Mouse (Mus musculus): ENCODE results near the gene Tm9sf4. TPM values are rescaled to one million over a fixed set of nuclear protein-coding genes. Genes with fewer than 3 reads are reported as not detected.

Gene Tm9sf4
- polyA plus RNA-seq, 1 experiment from 2014 or later = 99.4 TPM

DNA sequence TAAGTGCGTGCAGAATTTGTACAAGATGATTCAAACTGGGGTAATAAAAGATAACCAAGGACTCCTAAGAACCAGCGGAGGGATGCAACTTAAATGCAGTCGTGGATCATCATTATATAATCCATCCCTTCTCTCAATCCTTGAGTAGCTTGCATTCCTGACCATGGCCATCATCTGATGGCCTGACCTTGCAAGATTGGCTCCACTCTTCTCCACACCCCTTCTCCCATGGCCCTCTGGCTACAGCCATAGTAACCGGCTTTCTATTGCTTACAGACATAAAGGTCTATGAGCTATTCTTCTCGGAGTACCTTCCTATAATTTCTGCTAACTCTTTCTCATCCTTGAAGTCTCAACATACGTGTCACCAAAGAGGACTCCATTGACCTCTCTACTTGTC, 81.1 kb downstream of the Tm9sf4 start:
- Histone ChIP-seq H3K27ac (ENCODE audit: low read depth, low read length) (no peak overlapping the region), H3K9ac (ENCODE audit: low read depth, low read length) (peak overlapping the region; percentile 91), H3K4me2 (replicated peaks; ENCODE audit: low read depth, low read length) (peak overlapping the region; percentile 91), H3K36me3 (ENCODE audit: control insufficient read depth, insufficient read depth, low read length) (peaks cover 27% of the 10 kb centered on the region), H3K4me1 (ENCODE audit: control insufficient read depth, insufficient read depth, low read length) (peaks cover 27% of the 10 kb centered on the region), H3K27me3 (ENCODE audit: control insufficient read depth, insufficient read depth, low read length) (no peaks in the 10 kb centered on the region), H3K4me3 (ENCODE audit: low read length) (peak overlapping the region; percentile 79), H3K9me3 (ENCODE audit: control insufficient read depth, low read length) (no peaks in the 10 kb centered on the region)
- no peak for ATAC-seq (ENCODE audit: low FRiP score, low TSS enrichment)
- 58% methylated on average over 6 of the region's 6 CpGs for WGBS

DNA sequence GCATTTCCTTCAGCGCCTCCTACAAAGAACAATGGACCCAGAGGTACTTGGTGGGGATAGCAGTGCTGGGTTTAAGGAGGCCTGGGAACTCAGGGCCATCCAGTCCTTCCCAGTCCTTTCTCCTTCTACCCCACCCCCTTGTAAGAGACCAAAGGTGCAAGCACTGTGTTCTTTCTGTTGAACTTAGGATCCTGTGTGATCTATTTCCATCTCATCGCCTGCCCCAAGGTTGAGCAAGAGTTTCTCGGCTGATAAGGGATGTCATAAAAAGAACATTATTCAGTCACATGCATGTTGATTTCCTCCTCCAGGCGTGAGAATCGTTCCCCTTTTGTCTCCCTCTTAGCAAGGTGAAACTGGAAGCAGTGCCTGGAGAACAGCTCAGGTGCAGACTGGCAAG, 88.6 kb downstream of the Tm9sf4 start:
- peaks cover 45% of the 10 kb centered on the region for H3K36me3 ChIP-seq (ENCODE audit: control insufficient read depth, insufficient read depth, low read length)
- no peaks in the 10 kb centered on the region for H3K9me3 ChIP-seq (ENCODE audit: control insufficient read depth, low read length)
- ATAC-seq (ENCODE audit: low FRiP score, low TSS enrichment) = no peak
- no peaks in the 10 kb centered on the region for H3K27me3 ChIP-seq (ENCODE audit: control insufficient read depth, insufficient read depth, low read length)
- no peak overlapping the region for H3K9ac ChIP-seq (ENCODE audit: low read depth, low read length)
- WGBS = 89% methylated on average over 5 of the region's 5 CpGs
- no peaks in the 10 kb centered on the region for H3K4me1 ChIP-seq (ENCODE audit: control insufficient read depth, insufficient read depth, low read length)
- H3K4me3 ChIP-seq (ENCODE audit: low read length) = no peak overlapping the region
- no peak overlapping the region for H3K27ac ChIP-seq (ENCODE audit: low read depth, low read length)
- no peak overlapping the region for H3K4me2 ChIP-seq (replicated peaks; ENCODE audit: low read depth, low read length)

DNA sequence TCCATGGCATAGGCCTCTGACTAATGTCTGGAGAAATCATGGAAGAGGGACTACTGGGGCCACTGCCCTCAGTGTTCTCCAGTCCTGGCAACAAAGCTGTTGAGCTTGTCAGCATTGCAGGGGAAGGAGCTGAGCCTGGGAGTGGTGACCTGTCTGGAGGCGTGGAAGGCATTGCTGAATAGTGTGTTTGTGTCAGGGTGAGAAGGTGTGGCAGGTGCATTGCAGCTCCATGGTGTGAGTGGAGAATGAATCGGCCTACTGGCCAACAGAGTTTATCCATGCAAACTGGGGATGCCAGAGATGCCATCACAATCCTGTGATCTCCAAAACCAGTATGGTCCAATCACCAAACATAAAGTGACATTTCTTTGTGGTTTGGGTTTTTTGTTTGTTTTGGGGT, 95.5 kb downstream of the Tm9sf4 start:
- Histone ChIP-seq H3K4me1 (ENCODE audit: control insufficient read depth, insufficient read depth, low read length) (peaks cover 7% of the 10 kb centered on the region; the same call in 1 of the 2 replicates), H3K4me3 (ENCODE audit: low read length) (no peak overlapping the region), H3K36me3 (ENCODE audit: control insufficient read depth, insufficient read depth, low read length) (peaks cover 38% of the 10 kb centered on the region), H3K9ac (ENCODE audit: low read depth, low read length) (no peak overlapping the region), H3K9me3 (ENCODE audit: control insufficient read depth, low read length) (no peaks in the 10 kb centered on the region), H3K4me2 (replicated peaks; ENCODE audit: low read depth, low read length) (no peak overlapping the region), H3K27me3 (ENCODE audit: control insufficient read depth, insufficient read depth, low read length) (no peaks in the 10 kb centered on the region), H3K27ac (ENCODE audit: low read depth, low read length) (no peak overlapping the region)
- 86% methylated on average over 2 of the region's 2 CpGs for WGBS
- no peak for ATAC-seq (ENCODE audit: low FRiP score, low TSS enrichment)

DNA sequence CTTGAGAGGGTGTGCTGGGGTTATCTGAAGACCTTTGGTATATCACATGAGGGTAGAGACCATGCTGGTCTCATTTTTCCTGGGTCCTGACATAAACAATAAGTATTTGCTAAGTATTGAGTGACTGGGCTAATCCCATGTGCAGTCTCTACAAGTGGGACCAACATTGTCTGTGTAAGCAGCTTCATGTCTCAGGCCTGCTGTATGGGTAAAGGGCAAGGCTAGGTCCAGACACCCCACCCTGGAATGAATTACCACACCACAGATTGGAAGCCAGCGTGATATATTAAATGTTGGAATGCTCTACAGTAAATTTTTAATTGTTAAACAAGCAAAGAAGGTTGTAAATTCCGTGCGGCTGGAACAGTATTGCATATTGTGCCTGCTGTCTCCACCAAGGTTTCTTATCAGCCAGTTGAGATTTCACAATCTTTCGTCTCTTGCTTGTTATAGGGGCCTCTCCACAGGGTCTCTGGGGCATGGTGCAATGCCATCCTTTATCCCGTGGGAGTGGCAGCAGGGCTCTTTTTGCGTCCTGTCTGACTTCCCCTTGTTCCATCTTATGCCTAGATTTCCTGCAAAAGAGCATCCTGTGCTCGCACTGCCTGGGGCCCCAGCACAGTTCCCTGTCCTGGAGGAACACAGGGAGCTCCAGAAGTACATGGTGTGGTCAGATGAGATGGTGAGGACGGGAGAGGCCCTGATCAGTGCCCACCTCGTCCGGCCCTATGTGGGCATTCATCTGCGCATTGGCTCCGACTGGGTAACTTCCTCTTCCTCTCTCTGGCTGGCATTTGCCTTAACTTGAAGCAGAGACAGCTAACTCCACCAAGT, 98.1 kb downstream of the Tm9sf4 start:
- H3K4me3 ChIP-seq (ENCODE audit: low read length) = no peak overlapping the region
- peaks cover 7% of the 10 kb centered on the region; the same call in 1 of the 2 replicates for H3K4me1 ChIP-seq (ENCODE audit: control insufficient read depth, insufficient read depth, low read length)
- no peaks in the 10 kb centered on the region for H3K9me3 ChIP-seq (ENCODE audit: control insufficient read depth, low read length)
- no peak overlapping the region for H3K9ac ChIP-seq (ENCODE audit: low read depth, low read length)
- WGBS = 66% methylated on average over 12 of the region's 12 CpGs
- H3K36me3 ChIP-seq (ENCODE audit: control insufficient read depth, insufficient read depth, low read length) = peaks cover 44% of the 10 kb centered on the region
- H3K27ac ChIP-seq (ENCODE audit: low read depth, low read length) = peak overlapping the region; percentile 24; the same call in 1 of the 2 replicates
- H3K4me2 ChIP-seq (replicated peaks; ENCODE audit: low read depth, low read length) = no peak overlapping the region
- no peak for ATAC-seq (ENCODE audit: low FRiP score, low TSS enrichment)
- no peaks in the 10 kb centered on the region for H3K27me3 ChIP-seq (ENCODE audit: control insufficient read depth, insufficient read depth, low read length)

Other genes with a start within 250 kb of the Tm9sf4 start
- 0.13 TPM in 1 of 2 replicates, not detected in the other for gene Mylk2, start 250.0 kb upstream of the Tm9sf4 start, polyA plus RNA-seq (2014; fragmentation: Nextera tagmentation; extraction: Ambion mirVana)
- 4.4 and 4.8 TPM in 2 replicates for gene Foxs1, start 228.1 kb upstream of the Tm9sf4 start, polyA plus RNA-seq (2014; fragmentation: Nextera tagmentation; extraction: Ambion mirVana)
- 2.3 and 2.5 TPM in 2 replicates for gene Dusp15, start 209.6 kb upstream of the Tm9sf4 start, polyA plus RNA-seq (2014; fragmentation: Nextera tagmentation; extraction: Ambion mirVana)
- gene Ttll9, start 198.8 kb upstream of the Tm9sf4 start, polyA plus RNA-seq (2014; fragmentation: Nextera tagmentation; extraction: Ambion mirVana) = 1.1 and 1.2 TPM in 2 replicates
- gene Pdrg1, start 145.9 kb upstream of the Tm9sf4 start, polyA plus RNA-seq (2014; fragmentation: Nextera tagmentation; extraction: Ambion mirVana) = 58.2 and 79.8 TPM in 2 replicates
- not detected in 2 replicates for gene Xkr7, start 129.5 kb upstream of the Tm9sf4 start, polyA plus RNA-seq (2014; fragmentation: Nextera tagmentation; extraction: Ambion mirVana)
- 4.2 and 4.4 TPM in 2 replicates for gene Ccm2l, start 95.3 kb upstream of the Tm9sf4 start, polyA plus RNA-seq (2014; fragmentation: Nextera tagmentation; extraction: Ambion mirVana)
- 3.9 and 4.8 TPM in 2 replicates for gene Hck, start 52.8 kb upstream of the Tm9sf4 start, polyA plus RNA-seq (2014; fragmentation: Nextera tagmentation; extraction: Ambion mirVana)
- gene Tspyl3, start 64.1 kb downstream of the Tm9sf4 start, polyA plus RNA-seq (2014; fragmentation: Nextera tagmentation; extraction: Ambion mirVana) = 5.4 and 9.6 TPM in 2 replicates
- 17.6 and 26.2 TPM in 2 replicates for gene Plagl2, start 80.1 kb downstream of the Tm9sf4 start, polyA plus RNA-seq (2014; fragmentation: Nextera tagmentation; extraction: Ambion mirVana)
- 9.0 and 10.5 TPM in 2 replicates for gene Pofut1, start 80.2 kb downstream of the Tm9sf4 start, polyA plus RNA-seq (2014; fragmentation: Nextera tagmentation; extraction: Ambion mirVana)
- 4.4 and 5.6 TPM in 2 replicates for gene Kif3b, start 130.1 kb downstream of the Tm9sf4 start, polyA plus RNA-seq (2014; fragmentation: Nextera tagmentation; extraction: Ambion mirVana)
- gene Asxl1, start 184.5 kb downstream of the Tm9sf4 start, polyA plus RNA-seq (2014; fragmentation: Nextera tagmentation; extraction: Ambion mirVana) = 15.5 and 20.8 TPM in 2 replicates